Mouse (Mus musculus) G1E (cell line): ENCODE measurements around the gene Cntln. TPM values are rescaled to one million over a fixed set of nuclear protein-coding genes. Genes with fewer than 3 reads are reported as not detected.

Source experiments
- ATAC-seq: 2 replicates; pipeline ENCODE4 v1.8.0; 2016; ENCODE audit warnings: mild to moderate bottlenecking; ENCODE audit not compliant: insufficient number of reproducible peaks, poor library complexity, low FRiP score, severe bottlenecking; ENCODE audit errors: extremely low read depth
- DNase-seq: peaks from one replicate; pipeline ENCODE4 v3.0.0; 2012; ENCODE audit warnings: low spot score
- H3K27me3 ChIP-seq: 2 replicates; pipeline ENCODE4 v1.6.1; 2012; ENCODE audit warnings: mild to moderate bottlenecking, low read length, inconsistent platforms; ENCODE audit not compliant: insufficient read depth
- H3K36me3 ChIP-seq: replicated peaks from 2 replicates; pipeline ENCODE3; 2012; ENCODE audit warnings: mild to moderate bottlenecking, inconsistent platforms
- H3K4me1 ChIP-seq: 2 replicates; pipeline ENCODE4 v1.6.1; 2012; ENCODE audit warnings: low read depth, low read length, inconsistent platforms, mixed read lengths; ENCODE audit not compliant: insufficient read depth
- H3K4me3 ChIP-seq: 2 replicates; pipeline ENCODE4 v1.5.1; 2012; ENCODE audit warnings: low read depth, mild to moderate bottlenecking, inconsistent platforms, low read length, moderate library complexity, mixed read lengths
- H3K9me3 ChIP-seq: replicated peaks from 2 replicates; pipeline ENCODE4 v1.6.1; 2012; ENCODE audit warnings: inconsistent platforms
- CTCF ChIP-seq: IDR thresholded peaks from 2 replicates; pipeline ENCODE4 v1.5.1; 2012; ENCODE audit warnings: low read depth, low read length, inconsistent platforms, mixed read lengths
- GATA1 ChIP-seq: IDR thresholded peaks from 2 replicates; pipeline ENCODE4 v1.6.1; 2012; ENCODE audit warnings: borderline replicate concordance, low read length, inconsistent platforms, mixed read lengths
- GATA2 ChIP-seq: IDR thresholded peaks from 2 replicates; pipeline ENCODE4 v1.6.1; 2012; ENCODE audit warnings: low read depth, low read length, inconsistent platforms, borderline replicate concordance
- POLR2AphosphoS5 ChIP-seq: IDR thresholded peaks from 2 replicates; pipeline ENCODE4 v1.6.1; 2012; ENCODE audit warnings: low read depth, low read length, inconsistent platforms; ENCODE audit not compliant: insufficient replicate concordance
- TAL1 ChIP-seq: conservative IDR thresholded peaks from 2 replicates; pipeline ENCODE4 v1.6.1; 2012; ENCODE audit warnings: low read depth, low read length, inconsistent platforms, mixed read lengths
- polyA plus RNA-seq: library from polyadenylated mRNA; stranded (reverse); fragments of >175 nt; gene quantifications from 2 replicates; pipeline ENCODE4 v1.2.3, GENCODE M21; 2012
- total RNA-seq, 2 experiments: library from RNA; stranded (forward) in 1 of 2; stranded (reverse) in 1 of 2; fragments of 200-1000 nt in 1 of 2; fragments of >200 nt in 1 of 2; fragmentation: Nextera tagmentation in 1 of 2; gene quantifications; 2 replicates each; pipeline ENCODE4 v1.2.3; 2014 to 2017

The Cntln gene
- total RNA-seq (2014; fragmentation: Nextera tagmentation) (1.9 TPM in 1 of 2 replicates, not detected in the other), total RNA-seq (2017) (0.05 and 0.06 TPM in 2 replicates), polyA plus RNA-seq (not detected in 2 replicates)

GRCm38 (mm10) chr4:84884111-84884538, at the start of gene Cntln:
Cntln (plus strand) TSS chr4:84884309.
- Histone ChIP-seq H3K4me3 (no peak within 1 kb of the TSS; the same call in 1 of the 2 replicates), H3K27me3 (no peaks in the 10 kb centered on the region), H3K9me3 (peaks cover 25% of the 10 kb centered on the region), H3K4me1 (no peaks in the 10 kb centered on the region), H3K36me3 (no peaks in the 10 kb centered on the region)
- no peak for TF ChIP-seq TAL1
- TF ChIP-seq GATA1, result no peak
- no peak for TF ChIP-seq POLR2AphosphoS5
- TF ChIP-seq CTCF, result no peak
- TF ChIP-seq GATA2, result no peak
- ATAC-seq (no peak), DNase-seq (no peak)

GRCm38 (mm10) chr4:84836979-84837378, 47.1 kb upstream of the Cntln start:
- Histone ChIP-seq H3K36me3 (no peaks in the 10 kb centered on the region), H3K9me3 (peaks cover 13% of the 10 kb centered on the region), H3K4me3 (no peak overlapping the region), H3K4me1 (no peaks in the 10 kb centered on the region), H3K27me3 (no peaks in the 10 kb centered on the region)
- no peak for ATAC-seq
- TF ChIP-seq GATA1 (no peak), POLR2AphosphoS5 (no peak), CTCF (no peak), TAL1 (no peak), GATA2 (no peak)
- no peak for DNase-seq

- ATAC-seq (no peak), DNase-seq (no peak)
- Histone ChIP-seq H3K27me3 (no peaks in the 10 kb centered on the region), H3K4me1 (no peaks in the 10 kb centered on the region), H3K4me3 (no peak overlapping the region), H3K9me3 (peaks cover 13% of the 10 kb centered on the region), H3K36me3 (no peaks in the 10 kb centered on the region)
- TF ChIP-seq POLR2AphosphoS5 (no peak), TAL1 (no peak), GATA1 (no peak), GATA2 (no peak), CTCF (no peak)
Measured at GRCm38 (mm10) chr4:84838545-84838944, 45.6 kb upstream of the Cntln start.

- Histone ChIP-seq H3K4me3 (no peak overlapping the region), H3K36me3 (no peaks in the 10 kb centered on the region)
- no peak for ATAC-seq
Measured at GRCm38 (mm10) chr4:84839466-84839865, 44.6 kb upstream of the Cntln start.

GRCm38 (mm10) chr4:84857588-84857987, 26.5 kb upstream of the Cntln start:
- H3K4me1 ChIP-seq, result no peaks in the 10 kb centered on the region
- no peaks in the 10 kb centered on the region for H3K36me3 ChIP-seq
- no peaks in the 10 kb centered on the region for H3K27me3 ChIP-seq
- peaks cover 5% of the 10 kb centered on the region for H3K9me3 ChIP-seq
- ATAC-seq (no peak), DNase-seq (no peak)
- TF ChIP-seq TAL1 (no peak), CTCF (no peak), GATA2 (no peak), POLR2AphosphoS5 (no peak), GATA1 (no peak)
- no peak overlapping the region for H3K4me3 ChIP-seq

More at GRCm38 (mm10) chr4:84839466-84839865, 44.6 kb upstream of the Cntln start:
- H3K4me1 ChIP-seq, result no peaks in the 10 kb centered on the region
- TF ChIP-seq POLR2AphosphoS5, result no peak
- no peak for TF ChIP-seq GATA1
- no peak for TF ChIP-seq GATA2
- TF ChIP-seq TAL1, result no peak
- TF ChIP-seq CTCF, result no peak
- peaks cover 13% of the 10 kb centered on the region for H3K9me3 ChIP-seq
- H3K27me3 ChIP-seq, result no peaks in the 10 kb centered on the region
- DNase-seq, result no peak

GRCm38 (mm10) chr4:84876347-84876746, 7.8 kb upstream of the Cntln start:
- peaks cover 6% of the 10 kb centered on the region; the same call in 1 of the 2 replicates for H3K9me3 ChIP-seq
- TF ChIP-seq GATA1 (no peak), GATA2 (no peak), POLR2AphosphoS5 (no peak), TAL1 (no peak), CTCF (no peak)
- no peaks in the 10 kb centered on the region for H3K4me1 ChIP-seq
- H3K4me3 ChIP-seq, result no peak overlapping the region
- ATAC-seq (no peak), DNase-seq (no peak)
- no peaks in the 10 kb centered on the region for H3K27me3 ChIP-seq
- no peaks in the 10 kb centered on the region for H3K36me3 ChIP-seq

GRCm38 (mm10) chr4:84883646-84884045, 463 bp upstream of the Cntln start:
- Histone ChIP-seq H3K4me1 (no peaks in the 10 kb centered on the region), H3K36me3 (no peaks in the 10 kb centered on the region), H3K4me3 (no peak overlapping the region), H3K27me3 (no peaks in the 10 kb centered on the region), H3K9me3 (peaks cover 25% of the 10 kb centered on the region)
- ATAC-seq (no peak), DNase-seq (no peak)
- no peak for TF ChIP-seq GATA1
- TF ChIP-seq GATA2, result no peak
- no peak for TF ChIP-seq CTCF
- TF ChIP-seq TAL1, result no peak
- TF ChIP-seq POLR2AphosphoS5, result no peak
